Mouse (Mus musculus): ENCODE results near the gene Mip. TPM values are rescaled to one million over a fixed set of nuclear protein-coding genes. Genes with fewer than 3 reads are reported as not detected.
"Not testable (repeated sequence)": the region's sequence is repeated elsewhere in the genome, so short reads cannot be mapped to it uniquely, and the experiment has no call there.

Mip gene
- not detected in 2 replicates for polyA plus RNA-seq (2012; ENCODE audit: insufficient read depth, insufficient read length, missing spikeins)

GRCm38 (mm10) chr10:128225538-128225937 lies at the start of gene Mip:
Mip (plus strand) TSS chr10:128225838.
- H3K27ac ChIP-seq (replicated peaks; ENCODE audit: low read depth, low read length) = no peak within 1 kb of the TSS
- H3K4me3 ChIP-seq (ENCODE audit: insufficient read depth, low read depth, low read length) = no peak within 1 kb of the TSS
- H3K4me1 ChIP-seq (ENCODE audit: control insufficient read depth, insufficient read depth, insufficient read length, low read length) = no peaks in the 10 kb centered on the region

- H3K4me3 ChIP-seq (ENCODE audit: insufficient read depth, low read depth, low read length) = peak overlapping the region; percentile 67
- peak overlapping the region; percentile 76 for H3K27ac ChIP-seq (replicated peaks; ENCODE audit: low read depth, low read length)
- H3K4me1 ChIP-seq (ENCODE audit: control insufficient read depth, insufficient read depth, insufficient read length, low read length) = peaks cover 9% of the 10 kb centered on the region
Observed at GRCm38 (mm10) chr10:128175996-128176755, 49.5 kb upstream of the Mip start.

GRCm38 (mm10) chr10:128177316-128177715 lies 48.3 kb upstream of the Mip start:
- Histone ChIP-seq H3K27ac (replicated peaks; ENCODE audit: low read depth, low read length) (0 out of 2 replicates have a peak overlapping the region, but pooled peaks have one; percentile 13), H3K4me3 (ENCODE audit: insufficient read depth, low read depth, low read length) (no peak overlapping the region), H3K4me1 (ENCODE audit: control insufficient read depth, insufficient read depth, insufficient read length, low read length) (peaks cover 9% of the 10 kb centered on the region)

- Histone ChIP-seq H3K4me1 (ENCODE audit: control insufficient read depth, insufficient read depth, insufficient read length, low read length) (peaks cover 6% of the 10 kb centered on the region; the same call in 1 of the 2 replicates), H3K4me3 (ENCODE audit: insufficient read depth, low read depth, low read length) (peak within 1 kb of the TSS; percentile 70), H3K27ac (replicated peaks; ENCODE audit: low read depth, low read length) (peak within 1 kb of the TSS; percentile 94)
Observed at GRCm38 (mm10) chr10:128179989-128180388, 45.6 kb upstream of the Mip start, which contains the start of gene Rbms2. Rbms2 (minus strand) TSS chr10:128180297.

- no peaks in the 10 kb centered on the region; the same call in 1 of the 2 replicates for H3K4me1 ChIP-seq (ENCODE audit: control insufficient read depth, insufficient read depth, insufficient read length, low read length)
- H3K4me3 ChIP-seq (ENCODE audit: insufficient read depth, low read depth, low read length) = no peak overlapping the region
- H3K27ac ChIP-seq (replicated peaks; ENCODE audit: low read depth, low read length) = no peak overlapping the region
Observed at GRCm38 (mm10) chr10:128184296-128184695, 41.3 kb upstream of the Mip start.

- no peak overlapping the region for H3K4me3 ChIP-seq (ENCODE audit: insufficient read depth, low read depth, low read length)
- no peaks in the 10 kb centered on the region; the same call in 1 of the 2 replicates for H3K4me1 ChIP-seq (ENCODE audit: control insufficient read depth, insufficient read depth, insufficient read length, low read length)
- H3K27ac ChIP-seq (replicated peaks; ENCODE audit: low read depth, low read length) = no peak overlapping the region
Observed at GRCm38 (mm10) chr10:128185277-128185940, 40.2 kb upstream of the Mip start.

- Histone ChIP-seq H3K4me1 (ENCODE audit: control insufficient read depth, insufficient read depth, insufficient read length, low read length) (no peaks in the 10 kb centered on the region; the same call in 1 of the 2 replicates), H3K27ac (replicated peaks; ENCODE audit: low read depth, low read length) (no peak overlapping the region), H3K4me3 (ENCODE audit: insufficient read depth, low read depth, low read length) (no peak overlapping the region)
Observed at GRCm38 (mm10) chr10:128185959-128186358, 39.7 kb upstream of the Mip start.

GRCm38 (mm10) chr10:128187181-128187605 lies 38.4 kb upstream of the Mip start:
- no peak overlapping the region for H3K4me3 ChIP-seq (ENCODE audit: insufficient read depth, low read depth, low read length)
- no peaks in the 10 kb centered on the region; the same call in 1 of the 2 replicates for H3K4me1 ChIP-seq (ENCODE audit: control insufficient read depth, insufficient read depth, insufficient read length, low read length)
- no peak overlapping the region for H3K27ac ChIP-seq (replicated peaks; ENCODE audit: low read depth, low read length)

- Histone ChIP-seq H3K27ac (replicated peaks; ENCODE audit: low read depth, low read length) (no peak overlapping the region), H3K4me1 (ENCODE audit: control insufficient read depth, insufficient read depth, insufficient read length, low read length) (no peaks in the 10 kb centered on the region), H3K4me3 (ENCODE audit: insufficient read depth, low read depth, low read length) (no peak overlapping the region)
Observed at GRCm38 (mm10) chr10:128188242-128188877, 37.3 kb upstream of the Mip start.

GRCm38 (mm10) chr10:128191472-128191871 lies 34.2 kb upstream of the Mip start:
- Histone ChIP-seq H3K4me3 (ENCODE audit: insufficient read depth, low read depth, low read length) (no peak overlapping the region), H3K27ac (replicated peaks; ENCODE audit: low read depth, low read length) (no peak overlapping the region), H3K4me1 (ENCODE audit: control insufficient read depth, insufficient read depth, insufficient read length, low read length) (no peaks in the 10 kb centered on the region)

GRCm38 (mm10) chr10:128192030-128192766 lies 33.4 kb upstream of the Mip start:
- not testable (repeated sequence) for H3K27ac ChIP-seq (replicated peaks; ENCODE audit: low read depth, low read length); H3K4me1 ChIP-seq (ENCODE audit: control insufficient read depth, insufficient read depth, insufficient read length, low read length)

GRCm38 (mm10) chr10:128193113-128193512 lies 32.5 kb upstream of the Mip start:
- Histone ChIP-seq H3K4me1 (ENCODE audit: control insufficient read depth, insufficient read depth, insufficient read length, low read length) (no peaks in the 10 kb centered on the region), H3K4me3 (ENCODE audit: insufficient read depth, low read depth, low read length) (no peak overlapping the region), H3K27ac (replicated peaks; ENCODE audit: low read depth, low read length) (no peak overlapping the region)

More at GRCm38 (mm10) chr10:128192030-128192766, 33.4 kb upstream of the Mip start:
- H3K4me3 ChIP-seq (ENCODE audit: insufficient read depth, low read depth, low read length) = not testable (repeated sequence)

- no peak within 1 kb of the TSS for H3K27ac ChIP-seq (replicated peaks; ENCODE audit: low read depth, low read length)
- H3K4me1 ChIP-seq (ENCODE audit: control insufficient read depth, insufficient read depth, insufficient read length, low read length) = no peaks in the 10 kb centered on the region
- H3K4me3 ChIP-seq (ENCODE audit: insufficient read depth, low read depth, low read length) = peak within 1 kb of the TSS; percentile 65
Observed at GRCm38 (mm10) chr10:128194024-128194550, 31.6 kb upstream of the Mip start, which contains the start of gene Gls2. Gls2 (plus strand) TSS chr10:128194457.

All from brown adipose tissue, adult 24 weeks (tissue).